Mouse (Mus musculus) gastrocnemius, adult 2 months (tissue): ENCODE measurements around the gene Phtf2. TPM values are rescaled to one million over a fixed set of nuclear protein-coding genes. Genes with fewer than 3 reads are reported as not detected.
"Not testable (repeated sequence)": the region's sequence is repeated elsewhere in the genome, so short reads cannot be mapped to it uniquely, and the experiment has no call there.

ENCODE experiments used
- DNase-seq: peaks from one replicate; pipeline ENCODE4 v3.0.0; 2022
- H3K27ac ChIP-seq: fragments of 200-600 bp; 2 replicates; pipeline ENCODE4 v1.8.1; 2022; ENCODE audit warnings: mild to moderate bottlenecking
- H3K4me3 ChIP-seq: fragments of 200-600 bp; 2 replicates; pipeline ENCODE4 v1.8.1; 2022; ENCODE audit warnings: mild to moderate bottlenecking, moderate library complexity
- CTCF ChIP-seq: fragments of 200-600 bp; IDR thresholded peaks from 2 replicates; pipeline ENCODE4 v1.8.1; 2022; ENCODE audit warnings: antibody characterized with exemption, mild to moderate bottlenecking, moderate library complexity
- intact Hi-C: fragments of 180-260 bp; cut with DNase I; formaldehyde crosslinking; loops from one replicate; pipeline ENCODE4 v1.15.1; 2025
- total RNA-seq, 2 experiments: library from RNA; stranded (reverse); gene quantifications; 2 replicates each; pipeline ENCODE4 v1.2.3; 2021

Phtf2 gene
- total RNA-seq, 2 experiments from 2014 or later = 176 to 181 TPM

DNA sequence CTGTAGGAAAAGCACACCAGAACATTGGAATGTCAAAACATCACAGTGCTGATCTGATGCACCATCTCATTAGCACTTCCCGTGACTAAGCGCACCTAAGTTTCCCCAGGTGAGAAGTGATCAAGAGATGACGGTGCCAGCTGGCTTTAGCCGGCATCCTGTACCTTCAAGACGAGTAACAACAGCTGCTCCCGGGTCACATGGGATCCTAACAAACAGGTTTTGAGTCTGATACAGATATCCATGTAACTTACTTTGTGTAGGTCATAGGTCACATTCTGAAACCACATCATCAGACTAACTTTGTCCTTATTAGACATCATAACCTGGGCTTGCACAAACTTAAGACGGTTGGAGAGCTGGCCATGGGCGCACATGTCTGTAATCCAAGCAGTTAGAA is 133.1 kb downstream of the Phtf2 start:
- TF ChIP-seq CTCF = no peak
- no peak for DNase-seq
- intact Hi-C loops = no loop called here
- H3K27ac ChIP-seq = no peak overlapping the region
- no peak overlapping the region for H3K4me3 ChIP-seq

GRCm38 (mm10) chr5:20748142-20748541 is 133.8 kb downstream of the Phtf2 start:
- intact Hi-C loops = no loop called here
- no peak overlapping the region for H3K27ac ChIP-seq
- no peak overlapping the region for H3K4me3 ChIP-seq
- DNase-seq = no peak
- no peak for TF ChIP-seq CTCF

- no peak for DNase-seq
- intact Hi-C loops = no loop called here
- no peak for TF ChIP-seq CTCF
- Histone ChIP-seq H3K4me3 (no peak overlapping the region), H3K27ac (no peak overlapping the region)
Measured at GRCm38 (mm10) chr5:20741936-20742335, 140.0 kb downstream of the Phtf2 start.

DNA sequence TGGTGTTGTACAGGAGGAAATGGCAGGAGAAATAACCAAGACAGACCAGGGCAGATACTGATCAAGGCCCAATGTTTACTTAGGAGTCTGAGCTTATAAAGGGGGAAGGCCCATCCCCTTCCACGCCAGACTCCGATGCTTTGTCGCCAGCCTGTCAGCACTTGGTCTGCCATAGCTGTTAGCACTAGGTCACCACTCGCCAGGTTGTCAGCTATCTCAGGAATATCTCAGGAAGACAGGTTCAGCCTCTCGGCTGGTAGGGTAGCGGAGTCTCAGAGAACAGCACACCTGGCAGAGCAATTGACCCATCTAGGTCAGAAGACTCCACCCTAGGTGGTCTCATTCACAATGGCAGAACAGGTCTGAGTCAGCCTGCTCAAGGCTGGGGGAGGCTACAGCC is 140.7 kb downstream of the Phtf2 start:
- H3K27ac ChIP-seq = no peak overlapping the region
- intact Hi-C loops = no loop called here
- TF ChIP-seq CTCF = no peak
- H3K4me3 ChIP-seq = no peak overlapping the region
- DNase-seq = no peak

DNA sequence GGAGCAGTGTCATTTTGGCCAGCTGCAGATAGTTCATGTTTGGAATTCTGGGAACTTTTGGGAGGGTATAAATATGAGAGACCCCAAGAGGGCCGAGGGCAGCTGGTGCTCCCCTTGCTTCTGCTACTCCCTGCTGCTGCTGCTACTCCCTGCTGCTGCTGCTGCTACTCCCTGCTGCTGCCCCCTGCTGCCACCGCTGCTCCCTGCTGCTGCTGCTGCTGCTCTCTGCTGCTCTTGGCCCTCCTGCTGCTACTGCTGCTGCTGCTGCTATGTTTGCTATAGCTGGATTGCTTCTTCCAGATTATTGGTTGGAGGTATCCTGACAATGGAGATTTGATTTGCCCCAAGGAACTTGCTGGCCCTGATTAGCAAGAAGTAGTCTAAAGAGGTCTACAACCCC is 143.1 kb downstream of the Phtf2 start:
- H3K27ac ChIP-seq = no peak overlapping the region
- intact Hi-C loops = no loop called here
- TF ChIP-seq CTCF = no peak
- no peak overlapping the region for H3K4me3 ChIP-seq
- DNase-seq = no peak

DNA sequence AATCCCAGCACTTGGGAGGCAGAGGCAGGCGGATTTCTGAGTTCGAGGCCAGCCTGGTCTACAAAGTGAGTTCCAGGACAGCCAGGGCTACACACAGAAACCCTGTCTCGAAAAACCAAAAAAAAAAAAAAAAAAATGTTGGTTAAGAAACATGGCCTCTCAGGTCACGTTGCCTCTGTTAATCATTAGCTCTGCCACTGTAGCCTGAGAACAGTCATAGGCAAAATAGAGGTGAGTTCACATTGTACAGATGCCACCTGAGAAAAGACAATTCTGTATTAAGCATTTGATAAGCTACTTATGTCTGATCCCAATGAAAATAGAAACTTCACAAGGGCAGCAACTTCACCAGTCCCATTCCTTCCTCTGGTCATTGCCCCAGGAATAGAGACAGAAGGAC is 158.7 kb downstream of the Phtf2 start:
- not testable (repeated sequence) for DNase-seq

GRCm38 (mm10) chr5:20720201-20720900 is 161.6 kb downstream of the Phtf2 start:
- intact Hi-C loops = loop anchor here (5.0 to 10.0 kb wide), 2 partner anchors 37 to 244 kb away; no protein-coding TSS in a partner anchor
- Histone ChIP-seq H3K27ac (peak overlapping the region; percentile 87), H3K4me3 (peak overlapping the region; percentile 5; the same call in 1 of the 2 replicates)
- DNase-seq = peak; percentile 81
- TF ChIP-seq CTCF = no peak

More for the DNA sequence above, 158.7 kb downstream of the Phtf2 start:
- not testable (repeated sequence) for H3K27ac ChIP-seq, H3K4me3 ChIP-seq
- intact Hi-C loops = loop anchor here (5.0 to 10.0 kb wide), 2 partner anchors 34 to 242 kb away; no protein-coding TSS in a partner anchor

GRCm38 (mm10) chr5:20715980-20716379 is 165.9 kb downstream of the Phtf2 start:
- H3K27ac ChIP-seq, DNase-seq, intact Hi-C loops: not testable (repeated sequence)

DNA sequence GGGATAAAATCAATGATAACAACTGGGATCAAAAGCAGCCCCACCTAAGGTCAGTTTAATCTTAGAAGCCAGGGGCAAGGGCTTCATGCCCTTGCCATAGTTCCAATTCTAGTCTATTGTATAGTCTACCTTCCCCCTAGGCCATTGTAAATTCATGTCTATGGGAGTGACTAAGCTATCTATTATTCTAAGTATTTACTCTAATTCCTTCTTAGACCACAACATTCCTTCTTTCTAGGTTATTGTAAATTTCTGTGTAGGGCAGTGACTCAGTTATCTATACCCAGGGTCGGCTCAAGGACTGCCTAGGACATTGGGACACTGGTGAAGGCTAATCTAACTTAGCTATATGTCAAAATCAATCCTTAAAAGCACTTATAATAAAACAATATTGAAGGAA is 167.3 kb downstream of the Phtf2 start:
- intact Hi-C loops, DNase-seq, H3K4me3 ChIP-seq, H3K27ac ChIP-seq: not testable (repeated sequence)

More at GRCm38 (mm10) chr5:20715980-20716379, 165.9 kb downstream of the Phtf2 start:
- H3K4me3 ChIP-seq = not testable (repeated sequence)

GRCm38 (mm10) chr5:20710845-20711244 is 171.1 kb downstream of the Phtf2 start:
- H3K4me3 ChIP-seq, intact Hi-C loops, DNase-seq, H3K27ac ChIP-seq: not testable (repeated sequence)

Other genes with a start within 250 kb of the Phtf2 start
- gene Tmem60, start 67 bp upstream of the Phtf2 start, total RNA-seq = 10 to 100 TPM; 17.6 to 19.7 TPM
- 1 to 10 TPM; 9.2 to 9.9 TPM for gene Rsbn1l, start 74.3 kb upstream of the Phtf2 start, total RNA-seq
- 10 to 100 TPM; 10.9 to 17.0 TPM for gene Ptpn12, start 173.8 kb upstream of the Phtf2 start, total RNA-seq